Mouse (Mus musculus) embryonic facial prominence, embryonic 13.5 days (tissue): ENCODE results near the gene Nfam1. TPM values are rescaled to one million over a fixed set of nuclear protein-coding genes. Genes with fewer than 3 reads are reported as not detected.

Experiments used
- ATAC-seq: fragments of 200-750 bp; cut with Nextera tagmentation; 2 replicates; pipeline ENCODE4 v1.8.0; 2017; ENCODE audit warnings: low read depth; ENCODE audit not compliant: insufficient number of reproducible peaks, insufficient read depth, low FRiP score, low TSS enrichment
- H3K27ac ChIP-seq: fragments of 300-500 bp; sonication (generic); 2 replicates; pipeline ENCODE4 v1.5.1; 2015; ENCODE audit warnings: moderate library complexity, mild to moderate bottlenecking, inconsistent platforms
- H3K27me3 ChIP-seq: fragments of 300-500 bp; sonication (generic); 2 replicates; pipeline ENCODE4 v1.6.1; 2015; ENCODE audit warnings: mild to moderate bottlenecking, inconsistent platforms
- H3K36me3 ChIP-seq: fragments of 300-500 bp; sonication (generic); 2 replicates; pipeline ENCODE4 v1.6.1; 2015; ENCODE audit warnings: mild to moderate bottlenecking, inconsistent platforms
- H3K4me1 ChIP-seq: fragments of 300-500 bp; sonication (generic); 2 replicates; pipeline ENCODE4 v1.6.1; 2015; ENCODE audit warnings: inconsistent platforms
- H3K4me2 ChIP-seq: fragments of 300-500 bp; sonication (generic); 2 replicates; pipeline ENCODE4 v1.6.1; 2015; ENCODE audit warnings: moderate library complexity, mild to moderate bottlenecking, inconsistent platforms
- H3K4me3 ChIP-seq: fragments of 300-500 bp; sonication (generic); 2 replicates; pipeline ENCODE4 v1.5.1; 2015; ENCODE audit warnings: mild to moderate bottlenecking, inconsistent platforms
- H3K9ac ChIP-seq: fragments of 300-500 bp; sonication (generic); 2 replicates; pipeline ENCODE4 v1.6.1; 2015; ENCODE audit warnings: mild to moderate bottlenecking, inconsistent platforms
- H3K9me3 ChIP-seq: fragments of 300-500 bp; sonication (generic); 2 replicates; pipeline ENCODE4 v1.6.1; 2016; ENCODE audit warnings: inconsistent platforms
- WGBS: fragments of 180-500 bp; shearing (Covaris S2); methylation state at CpG from one replicate; pipeline ENCODE4 v1.1.7; 2015; ENCODE audit warnings: mixed read lengths; 5-methylcytosine and 5-hydroxymethylcytosine counted together
- polyA plus RNA-seq: library from polyadenylated mRNA; unstranded; fragments of >200 nt; fragmentation: Nextera tagmentation; extraction: Ambion mirVana; gene quantifications from 2 replicates; pipeline ENCODE4 v1.2.1, GENCODE M21; 2015

Nfam1 gene
- polyA plus RNA-seq, 1 experiment from 2014 or later: 3.7 TPM

GRCm38 (mm10) chr15:83037755-83038483 lies 4.8 kb upstream of the Nfam1 start:
- ATAC-seq: no peak
- 8% methylated on average over 8 of the region's 8 CpGs for WGBS
- no peak overlapping the region for H3K4me2 ChIP-seq
- no peaks in the 10 kb centered on the region for H3K36me3 ChIP-seq
- H3K4me1 ChIP-seq: peaks cover 83% of the 10 kb centered on the region
- no peak overlapping the region for H3K9ac ChIP-seq
- H3K9me3 ChIP-seq: no peaks in the 10 kb centered on the region
- no peak overlapping the region for H3K27ac ChIP-seq
- peaks cover 20% of the 10 kb centered on the region for H3K27me3 ChIP-seq
- no peak overlapping the region for H3K4me3 ChIP-seq

- peaks cover 78% of the 10 kb centered on the region for H3K4me1 ChIP-seq
- H3K27me3 ChIP-seq: peaks cover 20% of the 10 kb centered on the region
- no peak overlapping the region for H3K4me3 ChIP-seq
- H3K36me3 ChIP-seq: no peaks in the 10 kb centered on the region
- H3K4me2 ChIP-seq: 0 out of 2 replicates have a peak overlapping the region, but pooled peaks have one; percentile 12
- no peaks in the 10 kb centered on the region for H3K9me3 ChIP-seq
- no peak overlapping the region for H3K27ac ChIP-seq
- no peak for ATAC-seq
- WGBS: 59% methylated on average over 14 of the region's 14 CpGs
- H3K9ac ChIP-seq: no peak overlapping the region
These were observed 3.9 kb upstream of the Nfam1 start for GRCm38 (mm10) chr15:83036900-83037519.

- no peak for ATAC-seq
- H3K4me2 ChIP-seq: no peak overlapping the region
- no peak overlapping the region for H3K27ac ChIP-seq
- peaks cover 20% of the 10 kb centered on the region for H3K27me3 ChIP-seq
- peaks cover 73% of the 10 kb centered on the region for H3K4me1 ChIP-seq
- 48% methylated on average over 7 of the region's 7 CpGs for WGBS
- no peaks in the 10 kb centered on the region for H3K9me3 ChIP-seq
- H3K36me3 ChIP-seq: no peaks in the 10 kb centered on the region
- H3K4me3 ChIP-seq: no peak overlapping the region
- no peak overlapping the region for H3K9ac ChIP-seq
These were observed 3.0 kb upstream of the Nfam1 start for GRCm38 (mm10) chr15:83036089-83036488.

DNA sequence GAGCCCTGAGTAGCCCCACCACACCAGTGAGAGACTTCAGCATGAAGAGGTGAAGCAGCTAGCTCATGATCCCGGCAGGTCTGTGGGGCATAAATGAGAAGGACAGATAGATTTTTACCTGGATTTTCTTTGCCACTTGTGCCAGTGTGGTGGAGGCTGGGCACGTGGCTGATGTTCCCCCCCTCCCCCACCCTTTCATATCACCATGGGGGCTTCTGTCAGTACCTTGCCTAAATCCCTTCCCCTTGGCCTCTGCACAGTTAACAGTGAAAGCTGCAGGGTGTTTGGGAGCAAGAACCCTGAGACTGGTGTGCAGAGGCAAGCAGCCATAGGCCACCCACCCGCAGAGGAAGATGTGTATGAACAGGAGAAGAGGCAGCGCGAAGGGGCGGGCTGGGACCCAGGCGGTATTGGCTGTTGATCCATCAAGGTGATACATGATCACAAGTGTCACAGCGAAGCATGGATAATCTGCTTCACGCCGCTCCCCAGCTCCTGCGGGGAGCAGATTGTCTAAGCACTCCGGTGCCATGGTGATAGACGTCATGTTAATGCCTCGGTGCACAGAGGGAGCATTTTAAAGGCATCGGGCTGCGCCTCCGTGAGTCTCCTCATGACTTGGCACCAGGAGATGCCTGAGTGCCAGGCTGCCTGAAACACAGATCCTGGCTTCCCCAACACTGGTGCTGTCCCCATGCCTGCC lies 1.3 kb upstream of the Nfam1 start:
- Histone ChIP-seq H3K27ac (no peak overlapping the region), H3K9me3 (no peaks in the 10 kb centered on the region), H3K4me2 (peak overlapping the region; percentile 28), H3K4me3 (no peak overlapping the region), H3K27me3 (peaks cover 20% of the 10 kb centered on the region), H3K4me1 (peaks cover 75% of the 10 kb centered on the region), H3K9ac (no peak overlapping the region), H3K36me3 (no peaks in the 10 kb centered on the region)
- ATAC-seq: no peak
- 17% methylated on average over 17 of the region's 17 CpGs for WGBS

DNA sequence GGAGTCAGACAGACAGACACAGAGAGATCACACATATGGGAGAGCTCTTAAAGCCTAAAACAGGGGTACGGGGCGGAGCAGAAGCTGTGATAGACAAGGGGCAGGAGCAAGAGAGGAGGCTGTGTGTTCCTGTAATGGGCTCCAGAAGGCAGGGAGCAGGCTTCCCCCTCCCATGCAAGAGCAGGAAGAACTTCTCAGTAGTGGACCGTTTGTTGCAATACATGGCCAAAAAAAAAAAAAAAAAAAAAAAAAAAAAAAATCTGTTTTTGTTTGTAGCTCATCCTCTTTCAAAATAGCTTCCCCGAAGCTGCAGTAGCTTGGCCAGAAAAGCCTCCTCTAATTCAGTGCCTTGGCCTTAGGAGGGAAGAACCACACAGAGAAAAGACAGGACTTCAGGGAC lies 2.2 kb downstream of the Nfam1 start:
- H3K27me3 ChIP-seq: peaks cover 20% of the 10 kb centered on the region
- H3K4me3 ChIP-seq: no peak overlapping the region
- ATAC-seq: no peak
- H3K36me3 ChIP-seq: no peaks in the 10 kb centered on the region
- H3K27ac ChIP-seq: 0 out of 2 replicates have a peak overlapping the region, but pooled peaks have one; percentile 66
- WGBS: 39% methylated on average over 4 of the region's 4 CpGs
- H3K9me3 ChIP-seq: no peaks in the 10 kb centered on the region
- peaks cover 54% of the 10 kb centered on the region for H3K4me1 ChIP-seq
- H3K4me2 ChIP-seq: no peak overlapping the region
- H3K9ac ChIP-seq: no peak overlapping the region

DNA sequence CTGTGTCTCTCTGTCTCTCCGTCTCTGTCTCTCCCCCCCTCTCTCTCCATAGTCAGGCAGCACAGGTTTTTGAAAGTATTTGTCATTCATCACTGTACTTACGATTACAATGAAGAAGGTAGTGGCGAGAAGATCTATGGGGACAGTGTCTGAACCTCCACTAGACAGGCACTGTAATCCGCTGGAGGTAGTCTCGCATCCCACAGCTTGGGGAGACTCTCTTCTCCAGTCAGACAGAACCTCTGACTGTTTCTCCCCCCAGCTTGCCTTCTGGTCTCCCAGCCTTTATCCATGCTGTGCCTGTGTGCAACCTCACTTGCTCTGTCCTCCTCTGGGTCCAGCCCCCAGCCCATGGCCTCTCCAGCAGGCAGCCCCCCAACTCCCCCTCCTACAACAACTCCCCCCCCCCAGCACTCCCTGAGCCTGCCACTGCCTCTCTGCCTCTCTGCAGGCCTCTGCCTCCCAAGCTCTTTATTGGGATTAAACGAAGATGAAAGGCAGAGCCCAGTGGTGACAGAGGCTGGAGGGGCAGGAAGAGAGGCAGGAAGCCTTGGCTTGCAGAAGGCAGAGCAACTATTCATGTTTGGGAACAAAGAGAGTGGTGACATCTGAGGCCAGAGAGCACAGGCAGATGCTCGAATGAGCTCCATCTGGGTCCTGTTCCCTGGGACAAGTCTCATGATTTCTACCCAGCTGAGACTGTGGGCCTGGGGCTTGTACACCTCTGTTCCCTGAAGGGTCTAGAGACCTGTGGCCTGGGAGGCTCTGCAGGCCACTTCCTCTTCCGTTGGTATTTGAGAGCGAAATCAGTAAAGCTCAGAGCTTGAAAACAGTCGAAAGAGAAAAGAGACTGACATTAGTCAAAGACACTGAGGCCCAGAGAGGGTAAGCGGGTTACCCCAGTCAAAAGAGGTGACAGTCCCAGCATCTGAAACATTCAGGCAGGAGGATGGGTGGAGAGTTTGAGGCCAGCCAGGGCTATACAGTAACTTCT lies 3.1 kb downstream of the Nfam1 start:
- H3K9ac ChIP-seq: peak overlapping the region; percentile 38; the same call in 1 of the 2 replicates

GRCm38 (mm10) chr15:83026129-83026528 lies 7.0 kb downstream of the Nfam1 start:
- H3K4me1 ChIP-seq: peaks cover 44% of the 10 kb centered on the region
- no peaks in the 10 kb centered on the region for H3K9me3 ChIP-seq
- 45% methylated on average over 8 of the region's 8 CpGs for WGBS
- no peaks in the 10 kb centered on the region for H3K36me3 ChIP-seq
- no peak overlapping the region for H3K27ac ChIP-seq
- no peak overlapping the region for H3K9ac ChIP-seq
- no peak for ATAC-seq
- no peaks in the 10 kb centered on the region for H3K27me3 ChIP-seq
- no peak overlapping the region for H3K4me2 ChIP-seq
- H3K4me3 ChIP-seq: no peak overlapping the region

More for the DNA sequence above, 3.1 kb downstream of the Nfam1 start:
- Histone ChIP-seq H3K4me3 (no peak overlapping the region), H3K4me2 (no peak overlapping the region), H3K9me3 (no peaks in the 10 kb centered on the region), H3K4me1 (peaks cover 58% of the 10 kb centered on the region), H3K27ac (peak overlapping the region; percentile 66), H3K27me3 (peaks cover 15% of the 10 kb centered on the region), H3K36me3 (no peaks in the 10 kb centered on the region)
- WGBS: 36% methylated on average over 11 of the region's 11 CpGs
- ATAC-seq: no peak

- H3K27me3 ChIP-seq: no peaks in the 10 kb centered on the region
- peak overlapping the region; percentile 31; the same call in 1 of the 2 replicates for H3K4me2 ChIP-seq
- H3K4me1 ChIP-seq: peaks cover 36% of the 10 kb centered on the region
- peak overlapping the region; percentile 17; the same call in 1 of the 2 replicates for H3K9ac ChIP-seq
- H3K4me3 ChIP-seq: no peak overlapping the region
- no peak overlapping the region for H3K27ac ChIP-seq
- ATAC-seq: no peak
- H3K9me3 ChIP-seq: no peaks in the 10 kb centered on the region
- no peaks in the 10 kb centered on the region for H3K36me3 ChIP-seq
- WGBS: 9% methylated on average over 25 of the region's 25 CpGs
These were observed 7.9 kb downstream of the Nfam1 start for GRCm38 (mm10) chr15:83025041-83025760.

GRCm38 (mm10) chr15:83022947-83023346 lies 10.2 kb downstream of the Nfam1 start:
- no peaks in the 10 kb centered on the region for H3K36me3 ChIP-seq
- no peak for ATAC-seq
- H3K4me1 ChIP-seq: peaks cover 44% of the 10 kb centered on the region
- H3K27me3 ChIP-seq: no peaks in the 10 kb centered on the region
- H3K9ac ChIP-seq: no peak overlapping the region
- H3K4me3 ChIP-seq: no peak overlapping the region
- no peak overlapping the region for H3K4me2 ChIP-seq
- H3K27ac ChIP-seq: no peak overlapping the region
- no peaks in the 10 kb centered on the region for H3K9me3 ChIP-seq
- WGBS: 28% methylated on average over 8 of the region's 8 CpGs

GRCm38 (mm10) chr15:83010990-83011664 lies 22.0 kb downstream of the Nfam1 start:
- ATAC-seq: peak; percentile 35; the same call in 1 of the 2 replicates
- H3K27ac ChIP-seq: peak overlapping the region; percentile 23; the same call in 1 of the 2 replicates
- H3K9me3 ChIP-seq: no peaks in the 10 kb centered on the region
- no peaks in the 10 kb centered on the region for H3K27me3 ChIP-seq
- H3K36me3 ChIP-seq: no peaks in the 10 kb centered on the region
- H3K4me1 ChIP-seq: peaks cover 45% of the 10 kb centered on the region
- peak overlapping the region; percentile 1; the same call in 1 of the 2 replicates for H3K4me2 ChIP-seq
- no peak overlapping the region for H3K4me3 ChIP-seq
- WGBS: 16% methylated on average over 15 of the region's 15 CpGs
- H3K9ac ChIP-seq: peak overlapping the region; percentile 46
